Mouse (Mus musculus) thymus, adult 2 months (tissue): ENCODE measurements around the gene Lias. TPM values are rescaled to one million over a fixed set of nuclear protein-coding genes. Genes with fewer than 3 reads are reported as not detected.
A peak's percentile ranks its signal among the peaks of the same experiment; 100 is the strongest.

Experiments
- DNase-seq: peaks from one replicate; pipeline ENCODE4 v3.0.0; 2021
- H3K27ac ChIP-seq: fragments of 200-500 bp; 2 replicates; pipeline ENCODE4 v1.5.1; 2012; ENCODE audit warnings: low read length, control low read depth; ENCODE audit not compliant: control insufficient read depth, insufficient read depth
- H3K27me3 ChIP-seq: fragments of 200-500 bp; 2 replicates; pipeline ENCODE4 v1.6.1; 2012; ENCODE audit warnings: mild to moderate bottlenecking, low read length, moderate library complexity, mixed read lengths; ENCODE audit not compliant: control insufficient read depth, insufficient read depth
- H3K36me3 ChIP-seq: fragments of 200-500 bp; 2 replicates; pipeline ENCODE4 v1.6.1; 2012; ENCODE audit warnings: mild to moderate bottlenecking, low read length, moderate library complexity; ENCODE audit not compliant: control insufficient read depth, insufficient read depth
- H3K4me1 ChIP-seq: fragments of 200-500 bp; replicated peaks from 2 replicates; pipeline ENCODE4 v1.6.1; 2012; ENCODE audit warnings: low read length; ENCODE audit not compliant: control insufficient read depth, insufficient read depth
- H3K4me3 ChIP-seq: fragments of 200-500 bp; 2 replicates; pipeline ENCODE4 v1.5.1; 2012; ENCODE audit warnings: mild to moderate bottlenecking, low read length, control low read depth, moderate library complexity; ENCODE audit not compliant: control insufficient read depth, insufficient read depth
- CTCF ChIP-seq: fragments of 200-500 bp; IDR thresholded peaks from 2 replicates; pipeline ENCODE4 v1.5.1; 2012; ENCODE audit warnings: mild to moderate bottlenecking, control low read depth, low read length, moderate library complexity, borderline replicate concordance; ENCODE audit not compliant: control insufficient read depth, poor library complexity, insufficient read depth; ENCODE audit errors: extremely low read depth
- POLR2A ChIP-seq: fragments of 200-500 bp; IDR thresholded peaks from 2 replicates; pipeline ENCODE4 v1.6.1; 2012; ENCODE audit warnings: mild to moderate bottlenecking, low read length, control low read depth, moderate library complexity; ENCODE audit not compliant: control insufficient read depth, poor library complexity, insufficient read depth; ENCODE audit errors: extremely low read depth
- WGBS: fragments of 180-500 bp; shearing (Covaris S2); methylation state at CpG from one replicate; pipeline ENCODE4 v1.1.7; 2018; 5-methylcytosine and 5-hydroxymethylcytosine counted together
- polyA plus RNA-seq: library from polyadenylated mRNA; depleted of rRNA; stranded (reverse); fragments of >200 nt; gene quantifications from 2 replicates; pipeline ENCODE4 v1.2.3, GENCODE M21; 2012

Gene Lias
- polyA plus RNA-seq, 1 experiment: 14.7 TPM

DNA sequence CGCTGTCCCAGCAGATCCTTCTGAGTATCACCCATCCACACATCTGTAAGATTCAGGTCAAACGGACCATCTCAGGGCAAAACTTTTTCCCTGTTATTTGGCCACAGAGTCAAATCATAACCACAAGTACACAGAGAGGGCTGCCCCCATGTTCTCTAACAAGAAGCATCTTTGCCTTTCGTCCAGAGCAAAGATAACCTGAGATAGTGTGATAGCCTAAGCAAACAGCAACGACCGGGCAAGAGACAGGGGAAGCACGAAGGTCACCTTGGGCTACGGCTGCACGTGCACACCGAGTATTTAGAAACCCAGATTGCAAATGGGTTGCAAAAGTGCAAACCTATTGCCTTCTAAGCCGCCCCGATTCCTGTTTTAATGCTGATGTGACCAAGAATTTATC is 23.5 kb upstream of the Lias start:
- 89% methylated on average over 11 of the region's 11 CpGs for WGBS
- no peak overlapping the region for H3K27ac ChIP-seq
- H3K36me3 ChIP-seq: no peaks in the 10 kb centered on the region
- TF ChIP-seq CTCF (no peak), POLR2A (no peak)
- no peaks in the 10 kb centered on the region for H3K27me3 ChIP-seq
- H3K4me1 ChIP-seq: no peaks in the 10 kb centered on the region
- DNase-seq: no peak
- H3K4me3 ChIP-seq: no peak overlapping the region

DNA sequence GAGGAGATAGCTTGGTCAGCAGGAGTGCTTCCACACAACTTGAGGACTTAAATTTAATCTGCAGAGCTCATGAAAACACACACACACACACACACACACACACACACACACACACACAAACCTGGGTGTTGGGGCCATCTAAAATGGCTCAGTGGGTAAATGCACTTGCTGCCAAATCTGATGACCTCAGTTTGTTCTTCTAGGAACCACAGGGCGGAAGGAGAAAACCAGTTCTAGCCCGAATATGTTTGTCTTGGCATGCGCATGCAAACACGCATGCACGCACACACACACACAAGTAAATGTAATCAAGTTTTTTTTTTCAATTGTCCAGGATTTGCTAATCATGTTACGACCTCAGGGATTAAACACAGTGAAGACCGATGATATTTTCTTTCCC is 19.7 kb upstream of the Lias start:
- Histone ChIP-seq H3K27ac (no peak overlapping the region), H3K36me3 (no peaks in the 10 kb centered on the region), H3K4me3 (no peak overlapping the region), H3K27me3 (no peaks in the 10 kb centered on the region), H3K4me1 (no peaks in the 10 kb centered on the region)
- WGBS: 99% methylated on average over 7 of the region's 7 CpGs
- no peak for DNase-seq
- TF ChIP-seq POLR2A (no peak), CTCF (no peak)

DNA sequence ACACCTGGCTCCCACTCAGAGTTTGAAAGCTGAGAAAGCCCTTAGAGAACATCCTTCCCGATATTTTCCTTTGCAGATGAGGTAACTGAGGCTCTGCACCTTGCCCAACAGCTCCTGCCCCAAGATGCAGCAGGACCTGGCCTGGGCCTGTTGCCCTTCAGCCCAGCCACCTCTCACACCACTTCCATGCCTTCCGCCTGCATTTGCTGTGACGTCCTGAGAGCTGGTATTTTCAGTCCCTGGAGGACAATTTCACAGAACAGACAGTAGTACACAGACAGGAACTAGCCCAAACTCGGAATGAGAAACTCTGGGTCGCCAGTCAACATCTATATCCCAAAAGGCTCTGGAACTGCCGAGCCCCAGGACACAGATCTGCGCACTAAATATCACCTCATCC is 16.6 kb upstream of the Lias start:
- WGBS: 90% methylated on average over 7 of the region's 7 CpGs
- no peak for DNase-seq
- no peaks in the 10 kb centered on the region for H3K27me3 ChIP-seq
- no peak overlapping the region for H3K4me3 ChIP-seq
- no peaks in the 10 kb centered on the region for H3K4me1 ChIP-seq
- TF ChIP-seq POLR2A (no peak), CTCF (no peak)
- no peak overlapping the region for H3K27ac ChIP-seq
- H3K36me3 ChIP-seq: no peaks in the 10 kb centered on the region

DNA sequence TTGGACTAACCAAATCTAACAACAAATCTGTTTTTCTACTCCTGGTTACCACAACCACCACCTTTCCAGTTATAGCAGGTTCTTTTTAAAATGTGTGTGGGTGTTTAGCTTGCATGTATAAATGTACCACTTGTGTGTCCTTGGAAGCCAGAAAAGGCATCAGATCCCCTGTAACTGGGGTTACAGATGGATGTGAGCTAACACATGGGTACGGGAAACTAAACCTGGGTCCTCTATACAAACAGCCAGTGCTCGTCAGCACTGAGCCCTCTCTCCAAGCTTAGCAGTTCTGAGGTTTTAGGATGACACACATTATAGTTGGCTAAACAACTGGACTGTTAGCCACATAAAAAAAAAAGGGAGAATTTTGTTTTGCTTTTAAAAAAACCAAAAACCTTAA is 5.6 kb upstream of the Lias start:
- no peak for TF ChIP-seq CTCF
- TF ChIP-seq POLR2A: no peak
- H3K27me3 ChIP-seq: no peaks in the 10 kb centered on the region
- no peak overlapping the region for H3K27ac ChIP-seq
- peaks cover 25% of the 10 kb centered on the region for H3K36me3 ChIP-seq
- H3K4me1 ChIP-seq: peaks cover 4% of the 10 kb centered on the region
- no peak overlapping the region for H3K4me3 ChIP-seq
- DNase-seq: no peak
- WGBS: 89% methylated on average over 2 of the region's 2 CpGs

DNA sequence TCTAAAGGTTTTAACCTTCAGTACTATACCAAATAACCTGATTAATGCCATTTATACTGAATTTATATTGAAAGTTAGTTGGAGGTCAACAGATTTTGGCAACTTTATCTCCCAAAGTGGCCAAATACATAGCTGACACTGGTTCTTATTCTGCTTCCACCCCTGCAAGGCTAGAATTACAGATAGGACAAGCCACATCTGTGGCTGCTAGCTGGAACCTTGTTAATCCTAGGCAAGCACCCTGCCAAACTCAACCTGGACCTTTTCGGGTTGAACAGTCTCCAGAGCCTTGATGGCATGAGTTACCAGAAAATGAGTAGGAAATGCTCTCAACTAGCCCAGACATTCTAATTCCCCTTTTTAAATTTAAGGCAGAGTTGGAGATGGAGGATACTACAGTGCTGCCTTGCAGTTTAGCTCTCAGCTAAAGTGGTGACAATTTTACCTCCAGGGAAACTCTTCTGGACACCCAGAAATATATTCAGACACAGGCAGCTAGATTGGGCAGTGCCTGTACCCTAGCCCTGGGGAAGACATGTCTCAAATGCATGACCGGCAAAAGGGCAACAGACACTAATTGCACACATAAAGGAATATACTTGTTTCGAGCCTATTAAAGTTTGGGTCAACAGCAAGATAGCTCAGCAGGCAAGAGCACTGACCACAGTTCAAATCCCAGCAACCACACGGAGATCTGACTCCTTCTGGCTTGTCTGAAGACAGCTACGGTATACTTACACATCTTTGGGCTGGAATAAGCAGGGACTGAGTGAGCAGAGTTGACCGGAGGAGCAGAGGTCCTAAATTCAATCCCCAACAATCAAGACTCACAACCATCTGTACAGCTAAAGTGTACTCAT is 4.1 kb upstream of the Lias start:
- Histone ChIP-seq H3K36me3 (peaks cover 25% of the 10 kb centered on the region), H3K4me1 (peaks cover 4% of the 10 kb centered on the region), H3K27me3 (no peaks in the 10 kb centered on the region), H3K27ac (no peak overlapping the region), H3K4me3 (no peak overlapping the region)
- no peak for DNase-seq
- WGBS: 90% methylated on average over 6 of the region's 6 CpGs
- TF ChIP-seq POLR2A (no peak), CTCF (no peak)

DNA sequence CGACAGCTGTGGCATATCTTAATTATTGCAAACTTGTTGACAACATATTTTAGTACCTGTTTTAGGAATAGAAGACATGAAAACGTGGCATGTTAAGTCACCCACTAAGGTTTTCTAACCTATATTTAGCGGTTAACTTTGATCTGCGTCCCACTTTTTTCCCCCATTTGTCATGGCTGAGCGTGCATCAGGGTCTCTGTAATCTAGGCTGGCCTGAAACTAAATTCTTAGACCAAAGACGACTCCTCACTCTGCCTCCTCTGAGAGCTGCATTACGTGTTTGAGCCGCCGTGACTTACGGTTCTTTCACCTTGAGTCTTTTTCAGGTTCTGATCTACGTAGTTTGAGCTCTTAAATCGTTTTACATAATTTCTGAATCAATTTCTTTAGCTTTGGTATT is 456 bp downstream of the Lias start:
- no peak for TF ChIP-seq CTCF
- TF ChIP-seq POLR2A: no peak
- Histone ChIP-seq H3K27ac (no peak overlapping the region; the same call in 1 of the 2 replicates), H3K4me3 (peak overlapping the region; percentile 71), H3K36me3 (peaks cover 32% of the 10 kb centered on the region), H3K27me3 (no peaks in the 10 kb centered on the region), H3K4me1 (peaks cover 4% of the 10 kb centered on the region)
- DNase-seq: no peak
- 2% methylated on average over 12 of the region's 12 CpGs for WGBS
